Mouse (Mus musculus): ENCODE results near the gene Bpifb6. TPM values are rescaled to one million over a fixed set of nuclear protein-coding genes. Genes with fewer than 3 reads are reported as not detected.

Gene Bpifb6
- total and polyA plus RNA-seq, 3 experiments = not detected

DNA sequence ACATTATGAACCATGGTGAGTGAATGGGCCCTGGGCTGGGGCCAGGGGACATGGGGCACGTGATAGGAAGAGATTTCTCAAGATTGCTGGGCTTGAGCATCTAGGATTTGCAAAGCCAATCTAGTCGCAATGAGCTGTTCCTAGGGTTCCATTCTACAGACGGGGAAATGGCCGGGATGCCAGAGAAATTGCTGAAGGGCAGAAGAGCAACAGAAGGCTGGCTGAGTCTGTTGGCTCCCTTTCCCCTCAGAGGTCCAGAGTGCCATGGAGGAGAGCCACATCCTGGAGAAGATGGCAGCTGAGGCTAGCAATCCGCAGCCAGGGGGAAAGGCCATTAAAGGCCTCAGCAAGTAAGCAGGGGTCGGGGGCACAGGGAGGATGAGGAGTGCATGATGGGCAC lies 2.5 kb downstream of the Bpifb6 start:
- no peak for DNase-seq (ENCODE audit: low read depth, low spot score)
- H3K9me3 ChIP-seq (replicated peaks; ENCODE audit: insufficient read depth, low read length) = no peaks in the 10 kb centered on the region
- no peak overlapping the region for H3K9ac ChIP-seq (ENCODE audit: control insufficient read depth, low read depth, low read length, poor library complexity, severe bottlenecking)
- no peak overlapping the region for H3K4me3 ChIP-seq (ENCODE audit: control insufficient read depth in 1 of 2, insufficient read depth in 1 of 2, low read depth in 2 of 2, low read length in 2 of 2)
- TF ChIP-seq ELF1 (IDR thresholded peaks at IDR 0.05; ENCODE audit: low read depth, low read length) (no peak), USF2 (IDR thresholded peaks at IDR 0.05; ENCODE audit: borderline replicate concordance in 1 of 2, insufficient read depth in 1 of 2, low read depth in 1 of 2, low read length in 2 of 2) (no peak), SMC3 (IDR thresholded peaks at IDR 0.05; ENCODE audit: low read depth, low read length) (no peak), SIN3A (IDR thresholded peaks at IDR 0.05; ENCODE audit: low read length) (no peak), GABPA (IDR thresholded peaks at IDR 0.05; ENCODE audit: low read depth, low read length) (no peak), BHLHE40 (IDR thresholded peaks at IDR 0.05; ENCODE audit: borderline replicate concordance, low read depth, low read length) (no peak), EP300 (IDR thresholded peaks at IDR 0.05; ENCODE audit: low read depth in 1 of 2, low read length in 2 of 2) (no peak), USF1 (IDR thresholded peaks at IDR 0.05; ENCODE audit: low read depth, low read length) (no peak), POLR2AphosphoS2 (IDR thresholded peaks at IDR 0.05; ENCODE audit: low read length) (no peak), CHD2 (IDR thresholded peaks at IDR 0.05; ENCODE audit: low read length) (no peak), KAT2A (conservative IDR thresholded peaks at IDR 0.05; ENCODE audit: low read depth, low read length) (no peak), TAL1 (IDR thresholded peaks at IDR 0.05; ENCODE audit: low read length) (no peak), ZC3H11A (IDR thresholded peaks at IDR 0.05; ENCODE audit: low read depth, low read length) (no peak), CTCF (IDR thresholded peaks at IDR 0.05 in 2 of 3, conservative IDR thresholded peaks at IDR 0.05 in 1 of 3; ENCODE audit: control insufficient read depth in 1 of 3, insufficient read depth in 1 of 3, low read depth in 2 of 3, low read length in 3 of 3, poor library complexity in 1 of 3, severe bottlenecking in 1 of 3) (no peak), RCOR1 (IDR thresholded peaks at IDR 0.05; ENCODE audit: low read depth, low read length) (no peak), HCFC1 (IDR thresholded peaks at IDR 0.05; ENCODE audit: low read depth, low read length) (no peak)
- H3K36me3 ChIP-seq (ENCODE audit: control insufficient read depth in 1 of 2, insufficient read depth in 2 of 2, low read length in 2 of 2) = no peaks in the 10 kb centered on the region
- no peak overlapping the region for H3K27ac ChIP-seq (ENCODE audit: control insufficient read depth, low read depth, low read length)
- H3K4me1 ChIP-seq (ENCODE audit: control insufficient read depth in 1 of 2, insufficient read depth in 2 of 2, low read length in 2 of 2) = no peaks in the 10 kb centered on the region
- H3K79me2 ChIP-seq (ENCODE audit: control insufficient read depth, insufficient read depth, low read length, poor library complexity) = no peaks in the 10 kb centered on the region
- H3K27me3 ChIP-seq (ENCODE audit: control insufficient read depth in 1 of 2, insufficient read depth in 2 of 2, low read length in 2 of 2) = no peaks in the 10 kb centered on the region

DNA sequence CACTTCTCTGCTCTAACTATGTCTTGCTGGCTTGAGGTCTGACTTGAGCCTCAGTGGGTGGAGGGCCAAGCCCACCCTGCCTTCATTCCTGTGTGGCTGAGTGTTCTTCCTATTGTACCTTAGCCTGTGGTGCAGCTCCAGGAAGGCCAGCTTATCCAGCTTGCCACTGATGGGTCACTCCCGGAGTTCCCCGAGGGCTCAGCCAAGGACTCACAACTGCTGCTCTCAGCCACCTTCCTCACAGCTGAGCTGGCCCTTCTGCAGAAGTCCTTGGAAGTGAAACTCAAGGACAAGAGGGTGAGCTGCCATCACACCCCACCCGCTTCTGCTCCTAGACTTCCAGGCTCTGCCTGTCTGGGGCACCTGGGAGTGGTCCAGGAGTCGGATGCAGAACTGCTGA lies 6.4 kb downstream of the Bpifb6 start:
- Histone ChIP-seq H3K79me2 (ENCODE audit: control insufficient read depth, insufficient read depth, low read length, poor library complexity) (no peaks in the 10 kb centered on the region), H3K36me3 (ENCODE audit: control insufficient read depth in 1 of 2, insufficient read depth in 2 of 2, low read length in 2 of 2) (no peaks in the 10 kb centered on the region), H3K27me3 (ENCODE audit: control insufficient read depth in 1 of 2, insufficient read depth in 2 of 2, low read length in 2 of 2) (no peaks in the 10 kb centered on the region)

More for the DNA sequence above, 6.4 kb downstream of the Bpifb6 start:
- Histone ChIP-seq H3K4me1 (ENCODE audit: control insufficient read depth in 1 of 2, insufficient read depth in 2 of 2, low read length in 2 of 2) (no peaks in the 10 kb centered on the region), H3K9me3 (replicated peaks; ENCODE audit: insufficient read depth, low read length) (no peaks in the 10 kb centered on the region), H3K9ac (ENCODE audit: control insufficient read depth, low read depth, low read length, poor library complexity, severe bottlenecking) (no peak overlapping the region), H3K27ac (ENCODE audit: control insufficient read depth, low read depth, low read length) (no peak overlapping the region), H3K4me3 (ENCODE audit: control insufficient read depth in 1 of 2, insufficient read depth in 1 of 2, low read depth in 2 of 2, low read length in 2 of 2) (no peak overlapping the region)
- no peak for DNase-seq (ENCODE audit: low read depth, low spot score)
- TF ChIP-seq SIN3A (IDR thresholded peaks at IDR 0.05; ENCODE audit: low read length) = no peak
- no peak for TF ChIP-seq POLR2A (IDR thresholded peaks at IDR 0.05; ENCODE audit: control insufficient read depth in 1 of 2, insufficient read depth in 1 of 2, low read depth in 1 of 2, low read length in 2 of 2, poor library complexity in 1 of 2)
- TF ChIP-seq TCF12 (IDR thresholded peaks at IDR 0.05; ENCODE audit: low read depth, low read length) = no peak
- TF ChIP-seq EP300 (IDR thresholded peaks at IDR 0.05; ENCODE audit: low read depth in 1 of 2, low read length in 2 of 2) = no peak
- TF ChIP-seq MYC (IDR thresholded peaks at IDR 0.05; ENCODE audit: low read depth, low read length) = no peak
- no peak for TF ChIP-seq RAD21 (IDR thresholded peaks at IDR 0.05; ENCODE audit: low read depth, low read length)
- no peak for TF ChIP-seq ZMIZ1 (IDR thresholded peaks at IDR 0.05; ENCODE audit: low read depth, low read length)
- no peak for TF ChIP-seq CHD2 (IDR thresholded peaks at IDR 0.05; ENCODE audit: low read length)
- TF ChIP-seq ZNF384 (IDR thresholded peaks at IDR 0.05; ENCODE audit: low read depth, low read length) = no peak
- no peak for TF ChIP-seq TBP (IDR thresholded peaks at IDR 0.05; ENCODE audit: low read depth, low read length)
- no peak for TF ChIP-seq POLR2AphosphoS2 (IDR thresholded peaks at IDR 0.05; ENCODE audit: low read length)
- TF ChIP-seq MEF2A (IDR thresholded peaks at IDR 0.05; ENCODE audit: extremely low read depth, insufficient replicate concordance, low read depth, low read length, poor library complexity, severe bottlenecking) = no peak
- TF ChIP-seq POLR2AphosphoS5 (IDR thresholded peaks at IDR 0.05; ENCODE audit: borderline replicate concordance, low read depth, low read length) = no peak
- no peak for TF ChIP-seq MXI1 (IDR thresholded peaks at IDR 0.05; ENCODE audit: low read depth, low read length)
- no peak for TF ChIP-seq RCOR1 (IDR thresholded peaks at IDR 0.05; ENCODE audit: low read depth, low read length)
- no peak for TF ChIP-seq UBTF (IDR thresholded peaks at IDR 0.05; ENCODE audit: borderline replicate concordance, insufficient read depth, low read depth, low read length)
